Mouse (Mus musculus) heart, embryonic 15.5 days (tissue): ENCODE results near the gene Ppp1r14c. TPM values are rescaled to one million over a fixed set of nuclear protein-coding genes. Genes with fewer than 3 reads are reported as not detected.

Source experiments
- ATAC-seq: fragments of 200-750 bp; cut with Nextera tagmentation; replicated peaks from 2 replicates; pipeline ENCODE4 v1.8.0; 2017; ENCODE audit warnings: low read depth, moderate TSS enrichment; ENCODE audit not compliant: insufficient number of reproducible peaks, insufficient read depth, low FRiP score
- H3K27ac ChIP-seq: fragments of 300-500 bp; sonication (generic); 2 replicates; pipeline ENCODE4 v1.5.1; 2015; ENCODE audit warnings: mild to moderate bottlenecking, inconsistent platforms
- H3K27me3 ChIP-seq: fragments of 300-500 bp; sonication (generic); 2 replicates; pipeline ENCODE4 v1.6.1; 2015; ENCODE audit warnings: inconsistent platforms
- H3K36me3 ChIP-seq: fragments of 300-500 bp; sonication (generic); 2 replicates; pipeline ENCODE4 v1.6.1; 2015; ENCODE audit warnings: mild to moderate bottlenecking, inconsistent platforms
- H3K4me1 ChIP-seq: fragments of 300-500 bp; sonication (generic); replicated peaks from 2 replicates; pipeline ENCODE4 v1.6.1; 2015; ENCODE audit warnings: inconsistent platforms
- H3K4me2 ChIP-seq: fragments of 300-500 bp; sonication (generic); 2 replicates; pipeline ENCODE4 v1.6.1; 2015; ENCODE audit warnings: inconsistent platforms, mild to moderate bottlenecking, moderate library complexity
- H3K4me3 ChIP-seq: fragments of 300-500 bp; sonication (generic); 2 replicates; pipeline ENCODE4 v1.5.1; 2015; ENCODE audit warnings: mild to moderate bottlenecking, inconsistent platforms
- H3K9ac ChIP-seq: fragments of 300-500 bp; sonication (generic); 2 replicates; pipeline ENCODE4 v1.6.1; 2015; ENCODE audit warnings: mild to moderate bottlenecking, inconsistent platforms
- H3K9me3 ChIP-seq: fragments of 300-500 bp; sonication (generic); replicated peaks from 2 replicates; pipeline ENCODE4 v1.6.1; 2016; ENCODE audit warnings: inconsistent platforms
- WGBS: fragments of 180-500 bp; shearing (Covaris S2); methylation state at CpG from one replicate; pipeline ENCODE4 v1.1.7; 2015; ENCODE audit warnings: mixed read lengths; 5-methylcytosine and 5-hydroxymethylcytosine counted together
- polyA plus RNA-seq: library from polyadenylated mRNA; unstranded; fragments of >200 nt; fragmentation: Nextera tagmentation; extraction: Ambion mirVana; gene quantifications from 2 replicates; pipeline ENCODE4 v1.2.1, GENCODE M21; 2015

The Ppp1r14c gene
- polyA plus RNA-seq, 1 experiment from 2014 or later, result 287 TPM

DNA sequence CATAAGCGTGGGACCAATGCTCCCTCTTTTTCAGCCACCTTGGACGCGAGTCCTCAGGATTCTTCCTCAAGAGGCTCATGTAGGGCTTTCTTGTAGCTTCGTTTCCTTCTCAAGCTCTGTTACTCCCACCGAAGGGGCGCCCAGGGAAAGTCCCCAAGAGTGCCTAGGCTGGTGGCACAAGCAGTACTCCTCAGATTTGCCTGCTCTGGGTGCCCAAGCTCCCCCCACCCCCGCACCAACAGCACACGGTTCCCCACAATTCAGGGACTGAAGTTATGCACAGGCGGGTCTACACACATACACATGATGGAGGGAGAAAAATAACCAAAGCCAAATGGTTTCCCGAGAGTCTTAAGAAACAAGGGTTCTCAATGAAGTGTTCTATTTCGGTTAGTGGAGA, 1.6 kb downstream of the Ppp1r14c start:
- H3K27me3 ChIP-seq, result no peaks in the 10 kb centered on the region
- peak overlapping the region; percentile 83 for H3K9ac ChIP-seq
- peak overlapping the region; percentile 76 for H3K4me3 ChIP-seq
- peaks cover 15% of the 10 kb centered on the region for H3K4me1 ChIP-seq
- 16% methylated on average over 11 of the region's 11 CpGs for WGBS
- peaks cover 6% of the 10 kb centered on the region; the same call in 1 of the 2 replicates for H3K36me3 ChIP-seq
- ATAC-seq, result no peak
- no peaks in the 10 kb centered on the region for H3K9me3 ChIP-seq
- H3K27ac ChIP-seq, result peak overlapping the region; percentile 90
- H3K4me2 ChIP-seq, result peak overlapping the region; percentile 78

DNA sequence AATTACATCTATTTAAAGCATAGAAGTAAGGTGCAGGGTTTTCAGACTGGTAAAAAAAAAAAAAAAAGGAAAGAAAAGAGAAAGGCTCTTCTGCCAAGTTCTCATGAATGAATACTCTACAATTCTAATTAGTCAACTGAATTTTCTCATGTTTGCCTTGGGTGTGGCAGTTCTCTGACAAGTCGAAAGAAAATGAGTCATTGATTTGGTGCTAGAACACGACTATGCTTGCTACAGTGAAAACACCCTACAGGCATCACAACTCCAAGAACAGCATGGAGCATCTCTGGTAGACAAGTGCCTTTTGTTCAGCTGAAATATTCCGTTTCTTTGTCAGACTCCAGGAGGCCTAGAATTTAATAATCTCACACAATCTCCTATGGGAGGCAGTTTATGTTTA, 17.3 kb downstream of the Ppp1r14c start:
- WGBS, result 68% methylated on average over 3 of the region's 3 CpGs
- Histone ChIP-seq H3K36me3 (peaks cover 14% of the 10 kb centered on the region), H3K4me3 (no peak overlapping the region), H3K9me3 (no peaks in the 10 kb centered on the region), H3K27ac (no peak overlapping the region), H3K27me3 (no peaks in the 10 kb centered on the region), H3K4me1 (peaks cover 13% of the 10 kb centered on the region), H3K9ac (no peak overlapping the region), H3K4me2 (no peak overlapping the region)
- no peak for ATAC-seq

DNA sequence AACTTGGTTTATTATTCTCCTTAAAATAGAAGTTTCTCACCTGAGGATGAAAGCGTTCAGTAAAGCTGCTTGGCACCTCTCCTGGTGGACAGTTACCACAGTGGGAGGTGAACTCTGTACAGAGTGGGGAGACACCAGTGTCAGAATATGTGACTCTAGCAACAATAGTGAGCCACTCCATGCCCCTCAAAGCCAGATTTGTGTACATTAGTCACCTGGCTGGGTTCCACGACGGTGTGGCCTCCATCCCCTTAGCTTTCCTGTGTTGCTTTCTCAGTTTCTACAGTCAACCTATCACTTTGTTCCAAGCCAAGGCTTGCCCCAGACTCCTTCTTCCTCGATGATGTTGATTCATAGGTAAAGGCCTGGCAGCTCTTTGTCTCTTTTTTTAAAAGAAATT, 26.4 kb downstream of the Ppp1r14c start:
- H3K27me3 ChIP-seq, result no peaks in the 10 kb centered on the region
- no peaks in the 10 kb centered on the region for H3K36me3 ChIP-seq
- H3K27ac ChIP-seq, result peak overlapping the region; percentile 39
- no peak overlapping the region for H3K4me3 ChIP-seq
- no peak overlapping the region for H3K9ac ChIP-seq
- WGBS, result 73% methylated on average over 4 of the region's 4 CpGs
- ATAC-seq, result no peak
- H3K4me1 ChIP-seq, result peaks cover 60% of the 10 kb centered on the region
- no peak overlapping the region for H3K4me2 ChIP-seq
- no peaks in the 10 kb centered on the region for H3K9me3 ChIP-seq

DNA sequence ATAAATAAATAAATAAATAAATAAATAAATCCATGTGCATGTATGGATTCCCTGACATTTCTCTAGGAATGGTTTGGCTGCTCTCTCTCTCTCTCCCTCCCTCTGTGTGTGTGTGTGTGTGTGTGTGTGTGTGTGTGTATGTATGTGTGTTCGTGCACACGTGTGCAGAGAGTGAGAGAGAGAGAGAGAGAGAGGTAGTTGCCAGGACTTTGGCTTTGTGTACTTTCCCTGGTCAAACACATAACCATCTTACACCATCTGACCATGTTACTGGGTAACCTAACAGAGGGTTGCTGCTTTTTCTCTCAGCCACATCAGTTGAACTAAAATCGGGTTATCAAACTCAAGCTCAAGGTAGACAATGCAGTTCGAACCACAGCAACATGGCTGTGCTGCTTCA, 27.7 kb downstream of the Ppp1r14c start:
- Histone ChIP-seq H3K27me3 (no peaks in the 10 kb centered on the region), H3K4me1 (peaks cover 68% of the 10 kb centered on the region), H3K4me3 (no peak overlapping the region), H3K9me3 (no peaks in the 10 kb centered on the region), H3K36me3 (no peaks in the 10 kb centered on the region), H3K9ac (no peak overlapping the region), H3K27ac (peak overlapping the region; percentile 80), H3K4me2 (peak overlapping the region; percentile 48)
- 75% methylated on average over 4 of the region's 4 CpGs for whole genome bisulfite sequencing
- no peak for ATAC-seq

DNA sequence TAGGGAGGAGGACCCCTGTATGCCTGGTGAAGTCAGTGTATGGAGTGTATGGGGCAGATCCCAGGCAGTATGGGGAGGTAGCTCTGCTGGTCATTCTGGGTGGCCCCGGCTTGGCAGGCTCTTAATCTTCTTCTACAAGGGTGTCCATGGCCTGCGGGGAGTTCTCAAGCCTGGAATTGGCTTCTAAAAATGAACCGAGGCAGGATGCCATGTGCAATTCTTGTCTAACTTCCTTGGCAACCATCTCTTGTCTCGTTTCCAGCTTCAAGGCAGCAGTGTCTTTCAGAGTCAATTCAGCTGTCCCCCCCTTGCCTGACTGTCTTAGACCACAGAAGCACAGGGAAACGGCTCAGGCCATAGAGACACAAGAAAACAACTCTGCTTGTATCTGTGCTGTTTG, 28.3 kb downstream of the Ppp1r14c start:
- peaks cover 70% of the 10 kb centered on the region for H3K4me1 ChIP-seq
- H3K9me3 ChIP-seq, result no peaks in the 10 kb centered on the region
- H3K27ac ChIP-seq, result peak overlapping the region; percentile 80
- WGBS, result 17% methylated on average over 5 of the region's 5 CpGs
- H3K4me3 ChIP-seq, result no peak overlapping the region
- no peaks in the 10 kb centered on the region for H3K36me3 ChIP-seq
- no peak for ATAC-seq
- H3K4me2 ChIP-seq, result peak overlapping the region; percentile 48
- H3K27me3 ChIP-seq, result no peaks in the 10 kb centered on the region
- H3K9ac ChIP-seq, result no peak overlapping the region

DNA sequence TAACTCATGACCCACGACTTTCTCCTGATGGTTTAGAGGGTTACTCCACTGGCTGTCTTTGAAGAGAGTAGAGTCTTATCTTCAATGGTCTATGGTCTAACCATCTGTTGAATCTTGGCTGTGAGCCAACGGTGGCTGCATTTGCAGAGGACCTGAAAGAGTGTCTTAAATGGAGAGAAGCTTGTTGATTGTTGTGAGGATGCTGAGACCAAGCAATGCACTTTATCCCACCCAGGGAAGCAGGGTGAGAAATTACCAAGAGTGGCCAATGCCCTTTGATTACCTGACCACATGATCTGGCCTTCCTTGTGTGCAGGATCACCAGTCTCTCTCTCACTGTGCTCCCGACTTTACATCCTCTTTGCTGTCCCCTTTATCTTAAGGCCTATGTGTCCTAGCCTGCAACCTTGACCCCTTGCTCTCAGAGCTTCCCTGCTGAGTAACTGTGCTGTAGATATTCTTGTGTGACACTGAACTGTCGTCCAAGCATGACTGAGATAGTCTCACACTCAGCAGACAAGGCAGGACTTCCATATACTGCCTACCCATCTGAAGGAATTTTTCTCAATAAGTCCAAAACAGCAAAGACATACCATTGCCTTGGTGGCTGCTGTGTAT, 28.9 kb downstream of the Ppp1r14c start:
- no peak overlapping the region for H3K9ac ChIP-seq
- peak overlapping the region; percentile 48 for H3K4me2 ChIP-seq
- no peaks in the 10 kb centered on the region for H3K9me3 ChIP-seq
- no peak overlapping the region for H3K4me3 ChIP-seq
- H3K4me1 ChIP-seq, result peaks cover 69% of the 10 kb centered on the region
- ATAC-seq, result peak; percentile 27; the same call in 1 of the 2 replicates
- peak overlapping the region; percentile 80 for H3K27ac ChIP-seq
- no peaks in the 10 kb centered on the region for H3K27me3 ChIP-seq
- no peaks in the 10 kb centered on the region for H3K36me3 ChIP-seq
- WGBS, result 30% methylated on average over 4 of the region's 4 CpGs

DNA sequence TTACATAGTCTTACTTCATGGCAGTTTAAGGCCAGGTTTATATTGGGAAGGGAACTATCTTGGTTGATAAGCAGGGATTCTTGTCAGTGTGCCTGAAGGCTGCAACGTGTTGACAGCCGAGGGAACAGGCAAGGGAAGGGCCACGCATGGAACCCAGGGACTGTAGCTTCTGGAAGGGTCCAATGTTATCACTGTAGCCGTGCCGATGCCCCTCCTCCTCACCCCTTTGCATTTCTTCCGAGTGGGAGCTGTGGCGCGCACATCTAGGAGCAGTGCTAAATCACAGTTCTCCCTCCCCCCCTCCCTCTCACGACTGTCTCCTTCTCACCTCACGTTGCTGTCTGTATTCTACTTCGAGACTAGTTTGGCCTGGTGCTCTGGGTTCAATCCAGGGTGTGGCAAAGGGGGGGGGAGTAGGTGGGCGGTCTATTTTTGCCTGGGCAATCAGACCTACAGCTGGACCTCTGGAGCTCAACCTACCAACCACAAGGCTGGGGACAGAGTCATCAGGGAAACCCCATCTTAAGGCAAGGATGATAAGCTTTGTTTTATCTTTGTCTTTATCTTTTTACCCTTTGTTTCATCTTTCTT, 29.6 kb downstream of the Ppp1r14c start:
- no peak overlapping the region for H3K4me3 ChIP-seq
- ATAC-seq, result peak; percentile 82
- peak overlapping the region; percentile 80 for H3K27ac ChIP-seq
- 27% methylated on average over 12 of the region's 12 CpGs for WGBS
- H3K4me2 ChIP-seq, result peak overlapping the region; percentile 48
- no peaks in the 10 kb centered on the region for H3K9me3 ChIP-seq
- H3K36me3 ChIP-seq, result no peaks in the 10 kb centered on the region
- H3K27me3 ChIP-seq, result no peaks in the 10 kb centered on the region
- 0 out of 2 replicates have a peak overlapping the region, but pooled peaks have one; percentile 12 for H3K9ac ChIP-seq
- peaks cover 63% of the 10 kb centered on the region for H3K4me1 ChIP-seq

DNA sequence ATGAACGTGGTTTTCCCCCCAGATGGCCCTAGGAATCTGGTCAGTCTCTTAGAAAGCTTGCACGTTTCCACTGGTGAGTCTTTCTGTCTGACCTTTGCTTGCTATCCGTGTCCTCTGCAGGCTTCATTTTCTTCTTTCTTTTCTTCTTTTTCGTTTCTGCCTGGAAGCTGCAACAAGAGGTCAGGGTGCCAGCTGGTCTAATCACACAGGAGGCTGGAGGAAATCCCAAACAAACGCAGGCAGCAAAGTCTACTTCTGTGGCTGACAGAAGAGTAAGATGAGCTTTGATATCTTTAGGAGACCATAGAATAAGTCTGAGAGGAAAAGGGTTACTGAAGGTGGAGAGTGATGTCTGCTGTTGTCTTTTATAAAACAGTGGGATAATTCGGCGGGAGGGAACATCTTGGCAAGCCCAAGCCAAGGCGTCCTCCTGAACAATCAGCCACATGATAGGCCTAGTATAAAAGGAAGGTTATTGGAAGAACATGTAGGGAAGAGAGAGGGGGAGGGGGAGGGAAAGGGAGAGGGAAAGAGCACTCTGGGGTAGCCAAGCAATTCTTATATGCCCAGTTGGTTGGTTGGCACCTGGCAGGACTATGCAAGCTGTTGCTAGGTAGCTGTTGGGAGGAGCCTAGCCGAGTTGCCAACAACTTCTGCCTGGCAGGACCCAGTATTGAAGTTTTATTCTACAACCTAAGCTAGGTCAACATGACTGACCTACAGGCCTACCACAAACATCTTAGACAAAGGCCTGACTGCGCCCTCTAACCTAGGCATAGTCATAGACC, 30.3 kb downstream of the Ppp1r14c start:
- ATAC-seq, result no peak
- Histone ChIP-seq H3K4me1 (peaks cover 60% of the 10 kb centered on the region), H3K9me3 (no peaks in the 10 kb centered on the region), H3K27me3 (no peaks in the 10 kb centered on the region), H3K4me2 (peak overlapping the region; percentile 48), H3K9ac (peak overlapping the region; percentile 12; the same call in 1 of the 2 replicates), H3K4me3 (no peak overlapping the region), H3K36me3 (no peaks in the 10 kb centered on the region), H3K27ac (peak overlapping the region; percentile 80)
- 51% methylated on average over 10 of the region's 10 CpGs for WGBS

DNA sequence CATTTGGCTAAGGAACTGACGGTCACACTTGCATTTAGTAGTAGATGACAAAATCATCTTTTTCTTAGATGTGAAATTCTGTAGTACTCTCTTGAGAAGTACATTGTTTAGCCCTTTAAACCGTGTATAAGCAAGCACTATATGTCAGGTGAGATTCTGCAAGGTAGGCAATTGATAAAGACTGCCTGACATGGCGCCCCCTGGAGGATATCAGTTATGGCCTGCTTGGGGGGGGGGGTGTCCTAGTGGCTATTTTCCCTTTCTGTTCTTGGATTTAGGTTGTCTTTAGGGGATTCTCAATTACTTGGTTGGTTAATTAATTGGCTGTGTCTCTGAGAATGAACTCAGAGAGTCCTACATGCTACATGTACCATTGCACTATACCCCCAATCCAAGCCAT, 31.5 kb downstream of the Ppp1r14c start:
- Histone ChIP-seq H3K4me1 (peaks cover 65% of the 10 kb centered on the region), H3K9me3 (no peaks in the 10 kb centered on the region), H3K4me3 (no peak overlapping the region), H3K27me3 (no peaks in the 10 kb centered on the region), H3K9ac (no peak overlapping the region), H3K4me2 (no peak overlapping the region), H3K36me3 (no peaks in the 10 kb centered on the region), H3K27ac (peak overlapping the region; percentile 80)
- ATAC-seq, result no peak
- 68% methylated on average over 3 of the region's 3 CpGs for WGBS

DNA sequence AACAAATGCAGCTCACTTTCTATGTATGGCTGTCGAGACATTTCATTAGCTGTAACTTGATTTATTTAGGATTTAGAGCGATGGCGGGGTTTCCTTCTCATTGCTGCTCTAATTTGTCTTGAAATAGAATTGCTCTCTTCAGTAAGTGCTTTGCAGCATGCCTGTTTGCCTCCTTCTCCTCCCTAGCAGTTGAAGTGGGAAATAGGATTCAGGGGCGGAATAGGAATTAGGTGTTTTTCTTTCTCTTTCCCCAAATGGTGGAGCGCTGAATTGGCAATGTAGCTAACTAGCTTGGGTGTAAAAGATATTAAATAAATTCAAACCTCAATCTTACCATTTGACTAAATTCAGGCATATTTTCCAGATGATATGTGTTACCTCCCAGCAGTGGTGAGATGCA, 32.2 kb downstream of the Ppp1r14c start:
- Histone ChIP-seq H3K36me3 (no peaks in the 10 kb centered on the region), H3K9me3 (no peaks in the 10 kb centered on the region), H3K4me1 (peaks cover 68% of the 10 kb centered on the region), H3K27ac (peak overlapping the region; percentile 56), H3K9ac (no peak overlapping the region), H3K4me3 (no peak overlapping the region), H3K27me3 (no peaks in the 10 kb centered on the region), H3K4me2 (peak overlapping the region; percentile 1; the same call in 1 of the 2 replicates)
- no peak for ATAC-seq
- WGBS, result 84% methylated on average over 5 of the region's 5 CpGs

DNA sequence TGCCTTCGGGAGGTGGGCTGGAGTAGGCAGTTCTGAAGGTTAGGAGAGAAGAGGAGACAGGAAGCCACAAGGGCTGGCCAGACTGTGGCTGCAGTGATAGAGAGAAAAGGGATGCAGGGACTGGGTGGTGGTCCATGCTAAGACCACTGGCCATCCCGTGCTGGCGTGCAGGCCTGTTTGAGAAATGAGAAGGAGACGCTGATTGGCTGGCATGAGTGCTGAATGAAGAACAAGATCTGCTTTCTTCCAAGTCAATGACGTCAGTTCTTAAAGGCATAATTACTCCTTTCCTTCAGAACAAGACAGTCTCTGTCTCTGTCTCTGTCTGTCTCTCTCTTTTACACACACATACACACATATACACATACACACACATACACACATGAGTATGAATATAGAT, 36.4 kb downstream of the Ppp1r14c start:
- ATAC-seq, result no peak
- Histone ChIP-seq H3K9me3 (no peaks in the 10 kb centered on the region), H3K4me2 (no peak overlapping the region), H3K27ac (0 out of 2 replicates have a peak overlapping the region, but pooled peaks have one; percentile 49), H3K4me3 (no peak overlapping the region), H3K9ac (no peak overlapping the region), H3K36me3 (no peaks in the 10 kb centered on the region; the same call in 1 of the 2 replicates), H3K27me3 (no peaks in the 10 kb centered on the region), H3K4me1 (peaks cover 55% of the 10 kb centered on the region)
- 64% methylated on average over 5 of the region's 5 CpGs for WGBS
